Mouse (Mus musculus) fibroblast of lung, adult 2 months (primary cell): ENCODE measurements around the gene Fthl17b.
"Not testable (repeated sequence)": the region's sequence is repeated elsewhere in the genome, so short reads cannot be mapped to it uniquely, and the experiment has no call there.

Source experiments
- DNase-seq: peaks from one replicate; pipeline ENCODE4 v3.0.0-alpha.2; 2011; ENCODE audit warnings: low read depth

Fthl17b gene

DNA sequence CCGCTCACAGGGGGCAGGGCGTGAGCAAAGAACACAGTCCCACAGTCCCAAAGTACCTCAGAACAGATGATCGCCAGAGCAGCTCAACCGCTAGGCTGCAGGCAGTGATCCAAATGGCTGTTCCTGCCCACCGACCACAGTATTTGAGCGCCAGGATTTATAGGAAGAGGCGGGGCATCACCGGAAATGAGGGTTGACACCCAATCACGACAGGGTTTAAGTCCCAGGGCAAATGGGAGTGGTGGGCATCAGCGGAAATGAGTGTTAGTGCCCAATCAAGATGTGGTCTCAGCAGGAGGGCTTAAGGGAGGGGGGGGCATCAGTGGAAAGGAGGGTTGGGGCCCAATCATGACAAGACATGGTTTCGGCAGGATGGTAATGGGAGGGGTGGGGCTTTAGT, at the start of gene Fthl17b:
Gene Fthl17b (minus strand): TSS at position 101 of the 400 bp plus-strand sequence.
- DNase-seq = not testable (repeated sequence)

DNA sequence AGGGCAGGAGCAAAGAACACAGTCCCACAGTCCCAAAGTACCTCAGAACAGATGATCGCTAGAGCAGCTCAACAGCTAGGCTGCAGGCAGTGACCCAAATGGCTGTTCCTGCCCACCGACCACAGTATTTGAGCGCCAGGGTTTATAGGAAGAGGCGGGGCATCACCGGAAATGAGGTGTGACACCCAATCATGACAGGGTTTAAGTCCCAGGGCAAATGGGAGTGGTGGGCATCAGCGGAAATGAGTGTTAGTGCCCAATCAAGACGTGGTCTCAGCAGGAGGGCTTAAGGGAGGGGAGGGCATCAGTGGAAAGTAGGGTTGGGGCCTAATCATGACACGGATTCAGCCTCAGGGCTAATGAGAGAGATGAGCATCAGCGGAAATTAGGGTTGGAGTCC, 23.9 kb upstream of the Fthl17b start, which contains the start of gene Fthl17d:
Gene Fthl17d (minus strand): TSS at position 101 of the 400 bp plus-strand sequence.
- not testable (repeated sequence) for DNase-seq

DNA sequence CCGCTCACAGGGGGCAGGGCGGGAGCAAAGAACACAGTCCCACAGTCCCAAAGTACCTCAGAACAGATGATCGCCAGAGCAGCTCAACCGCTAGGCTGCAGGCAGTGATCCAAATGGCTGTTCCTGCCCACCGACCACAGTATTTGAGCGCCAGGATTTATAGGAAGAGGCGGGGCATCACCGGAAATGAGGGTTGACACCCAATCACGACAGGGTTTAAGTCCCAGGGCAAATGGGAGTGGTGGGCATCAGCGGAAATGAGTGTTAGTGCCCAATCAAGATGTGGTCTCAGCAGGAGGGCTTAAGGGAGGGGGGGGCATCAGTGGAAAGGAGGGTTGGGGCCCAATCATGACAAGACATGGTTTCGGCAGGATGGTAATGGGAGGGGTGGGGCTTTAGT, 13.7 kb upstream of the Fthl17b start, which contains the start of gene Fthl17c:
Gene Fthl17c (minus strand): TSS at position 101 of the 400 bp plus-strand sequence.
- DNase-seq = not testable (repeated sequence)

DNA sequence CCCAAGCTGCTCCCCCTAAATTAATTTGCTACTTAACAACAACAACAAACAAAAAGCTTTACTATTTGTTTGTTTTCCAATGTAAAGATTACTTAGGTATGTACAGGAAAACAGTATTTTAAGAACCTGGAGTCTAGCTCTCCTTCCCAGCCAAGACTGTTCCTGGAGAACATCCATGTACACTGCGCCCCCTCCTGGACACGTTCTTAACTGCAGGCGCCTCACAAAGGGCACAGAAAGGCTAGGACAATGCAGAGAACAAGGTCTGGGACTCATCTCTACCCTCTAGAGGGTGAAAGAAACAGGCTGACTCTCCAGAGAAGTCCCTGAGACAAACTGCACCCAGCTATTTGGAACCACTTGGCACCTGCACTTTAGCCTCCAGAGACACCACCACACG, 1.8 kb upstream of the Fthl17b start:
- DNase-seq = not testable (repeated sequence)

DNA sequence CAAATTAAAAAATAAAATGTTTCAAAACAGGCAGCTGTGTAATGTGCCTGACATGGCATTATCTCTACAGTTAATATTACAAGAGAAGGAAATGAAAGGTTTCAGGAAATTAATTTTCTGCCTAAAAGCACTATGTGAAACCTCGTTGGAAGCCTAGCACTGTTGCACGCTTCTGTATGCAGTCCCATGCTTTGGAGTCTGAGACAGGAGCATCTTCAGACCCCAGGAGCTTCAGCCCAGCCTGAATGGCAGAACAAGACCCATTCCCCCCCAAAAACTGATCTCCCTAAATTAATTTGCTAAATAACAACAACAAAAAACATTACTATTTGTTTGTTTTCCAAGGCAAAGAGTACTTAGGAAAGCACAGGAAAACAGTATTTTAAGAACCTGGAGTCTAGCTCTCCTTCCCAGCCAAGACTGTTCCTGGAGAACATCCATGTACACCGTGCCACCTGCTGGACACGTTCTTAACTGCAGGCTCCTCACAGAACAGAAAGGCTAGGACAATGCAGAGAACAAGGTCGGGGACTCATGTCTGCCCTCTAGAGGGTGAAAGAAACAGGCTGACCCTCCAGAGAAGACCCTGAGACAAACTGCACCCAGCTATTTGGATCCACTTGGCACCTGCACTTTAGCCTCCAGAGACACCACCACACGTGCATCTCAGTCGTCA, 14.5 kb downstream of the Fthl17b start:
- peak; percentile 25 for DNase-seq

DNA sequence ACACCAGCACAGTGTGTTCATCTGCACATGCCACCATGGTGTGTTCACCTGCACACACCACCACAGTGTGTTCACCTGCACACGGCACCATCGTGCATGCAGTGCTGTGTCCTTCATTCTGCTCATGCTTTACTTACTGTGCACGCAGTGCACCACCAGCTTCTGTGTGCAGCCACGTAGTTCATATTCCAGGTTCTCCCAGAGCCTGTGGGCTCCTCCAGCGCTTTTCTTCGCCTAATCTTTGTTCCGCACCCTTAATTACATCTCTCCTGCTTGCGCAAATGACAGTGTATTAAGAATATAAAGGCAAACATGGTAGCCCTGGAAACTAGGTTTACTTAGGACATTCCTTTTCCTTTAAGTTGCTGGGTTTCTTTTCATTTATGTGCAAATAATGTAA, 18.7 kb downstream of the Fthl17b start:
- no peak for DNase-seq

DNA sequence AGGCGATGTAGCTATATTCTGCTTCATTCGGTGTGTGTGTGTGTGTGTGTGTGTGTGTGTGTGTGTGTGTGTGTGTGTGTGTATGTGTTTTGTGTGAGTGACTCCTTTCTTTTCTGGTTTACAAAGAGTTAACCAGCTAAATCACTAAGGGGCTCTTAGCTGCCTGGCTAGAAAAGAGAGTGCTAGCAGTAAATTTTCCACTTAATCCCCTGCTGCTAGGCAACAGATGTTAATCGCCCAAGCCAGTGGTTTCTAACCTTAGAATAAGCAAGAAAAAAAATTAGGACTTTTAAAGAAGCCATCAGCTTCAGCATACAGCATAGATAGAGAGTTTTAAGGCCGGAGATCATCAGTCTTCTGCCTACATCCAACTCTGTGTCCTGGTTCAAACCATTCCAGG, 35.5 kb downstream of the Fthl17b start:
- no peak for DNase-seq

DNA sequence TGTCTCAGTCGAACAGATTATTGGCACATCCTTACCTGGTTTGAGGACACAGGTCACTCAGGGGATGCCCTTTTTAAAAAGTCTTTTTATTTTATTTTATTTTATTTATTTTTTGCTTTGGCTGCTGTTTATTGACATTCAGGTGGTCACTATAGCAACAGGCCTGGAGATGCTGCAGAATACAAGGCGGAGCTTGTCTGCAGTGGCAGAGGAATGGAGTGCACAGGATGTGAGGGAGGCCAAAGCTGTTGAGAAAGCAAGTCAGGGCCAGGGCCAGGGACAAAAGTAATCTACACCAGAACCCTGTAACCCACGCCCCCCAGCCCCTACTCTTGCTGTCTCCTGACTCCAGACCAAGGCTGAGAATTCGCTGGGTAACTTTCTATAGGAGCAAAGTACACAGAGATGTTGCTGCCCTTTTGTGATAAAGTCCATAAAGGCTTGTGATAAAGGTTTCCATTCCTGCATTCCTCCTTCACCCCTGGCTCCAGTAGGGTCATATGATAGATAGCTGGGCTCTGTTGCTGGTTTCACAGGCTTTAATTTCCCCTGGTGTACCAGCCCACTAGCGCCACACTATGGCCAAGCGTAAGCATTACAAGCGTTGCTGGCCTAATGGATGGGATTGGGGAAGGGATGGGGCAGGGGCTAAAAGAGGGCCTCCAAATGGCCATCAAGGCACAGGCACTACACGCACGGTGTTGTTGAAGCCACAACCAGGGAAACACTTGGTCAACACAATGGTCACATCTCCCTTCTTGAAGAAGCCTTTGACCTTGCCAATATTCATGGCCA, 40.8 kb downstream of the Fthl17b start:
- no peak for DNase-seq

DNA sequence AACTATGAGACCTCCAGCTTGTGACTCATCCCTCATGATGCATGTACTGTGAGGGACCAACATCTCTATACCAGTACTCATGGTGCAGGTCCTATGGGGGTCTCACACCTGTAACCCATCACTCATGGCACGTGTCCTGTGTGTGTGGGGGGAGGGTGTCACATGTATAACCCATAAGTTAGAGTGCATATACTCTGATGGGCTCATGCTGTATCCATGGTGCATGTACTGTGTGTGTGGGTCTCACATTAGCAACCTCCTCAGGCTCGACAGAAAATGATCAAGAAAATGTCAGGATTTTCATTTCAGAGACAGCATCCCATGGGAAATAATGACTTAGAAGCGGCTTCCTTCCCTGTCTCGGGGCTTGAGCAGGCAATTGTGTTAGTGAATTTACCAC, 41.7 kb downstream of the Fthl17b start:
- DNase-seq = no peak
